Mouse (Mus musculus) C2C12 (cell line): ENCODE measurements around the gene Kalrn.

ENCODE experiments used
- CEBPB ChIP-seq: IDR thresholded peaks from one replicate; pipeline ENCODE4 v1.6.1; 2011; ENCODE audit warnings: low read depth, mild to moderate bottlenecking, control low read depth, moderate library complexity
- CTCF ChIP-seq: IDR thresholded peaks from one replicate; pipeline ENCODE4 v1.5.1; 2011; ENCODE audit not compliant: control insufficient read depth, insufficient read depth, insufficient read length
- FOSL1 ChIP-seq: IDR thresholded peaks from one replicate; pipeline ENCODE4 v1.8.0; 2011; ENCODE audit warnings: mild to moderate bottlenecking, low read length; ENCODE audit not compliant: poor library complexity, insufficient read depth, severe bottlenecking
- MAX ChIP-seq: IDR thresholded peaks from one replicate; pipeline ENCODE4 v1.6.1; 2011; ENCODE audit warnings: mild to moderate bottlenecking, control low read depth
- MYOD1 ChIP-seq: IDR thresholded peaks from one replicate; pipeline ENCODE4 v1.6.1; 2011; ENCODE audit warnings: low read depth; ENCODE audit not compliant: control insufficient read depth, insufficient read length
- MYOG ChIP-seq: IDR thresholded peaks from one replicate; pipeline ENCODE4 v1.6.1; 2011; ENCODE audit not compliant: control insufficient read depth, insufficient read length; ENCODE audit errors: extremely low read depth
- USF1 ChIP-seq: IDR thresholded peaks from one replicate; pipeline ENCODE4 v1.6.1; 2011; ENCODE audit warnings: low read depth, mild to moderate bottlenecking, control low read depth, moderate library complexity

DNA sequence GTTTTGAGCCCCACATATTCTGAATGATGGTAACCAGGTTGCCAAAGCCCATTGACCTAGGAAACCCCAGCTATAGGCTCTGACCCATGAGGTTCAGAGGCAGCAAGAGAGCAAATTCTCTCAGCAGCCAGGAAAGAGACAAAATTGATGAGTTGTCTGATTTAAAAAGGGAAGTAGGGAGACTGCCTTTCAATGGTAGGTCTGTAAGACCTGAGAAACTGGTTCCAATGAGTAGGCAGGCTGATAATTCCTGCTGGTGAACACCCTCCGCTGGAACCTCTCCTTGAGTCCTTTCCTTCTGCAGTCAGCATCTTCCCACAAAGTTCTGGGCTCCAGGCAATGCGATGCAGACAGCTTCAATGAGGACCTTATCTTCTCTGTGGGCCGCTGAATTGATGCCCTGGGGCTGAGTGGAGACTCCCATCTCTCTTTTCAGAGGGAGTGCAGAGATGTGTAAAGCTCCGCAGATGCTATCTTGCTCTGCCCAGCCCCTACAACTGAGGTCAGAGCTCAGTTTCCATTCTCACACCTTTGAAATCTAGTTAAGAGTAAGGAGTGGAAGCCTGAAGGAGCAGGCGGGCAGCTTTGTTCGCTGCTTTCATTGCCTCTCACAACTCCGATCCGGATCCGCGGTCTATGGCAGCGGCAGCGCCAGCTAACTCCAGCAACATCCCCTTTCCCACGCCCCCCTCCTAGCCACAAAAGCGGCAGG, 479.4 kb downstream of the Kalrn start:
- no peak for TF ChIP-seq CTCF
- TF ChIP-seq MAX = no peak
- no peak for TF ChIP-seq FOSL1
- TF ChIP-seq USF1 = no peak
- TF ChIP-seq MYOG = no peak
- no peak for TF ChIP-seq MYOD1
- no peak for TF ChIP-seq CEBPB
